In genomic region chr7:80697859-80698258, GRCm38 (mm10) we compare ENCODE assay signal across 20 mouse cellular contexts. TPM values are rescaled to one million over a fixed set of nuclear protein-coding genes. Genes with fewer than 3 reads are reported as not detected.
DNase-seq lines count a peak whose midpoint lies in the region; ATAC-seq and TF ChIP-seq lines count a peak whose summit lies in the region.
"Had no signal": no experiment of that assay in that cellular context is flagged by ENCODE, and none has a peak within 500 bp of the region (broad histone marks: within the 10 kb centered on the region; RNA-seq: fewer than 3 reads in every experiment).

No protein-coding gene starts in this region.

- no peak overlapping the region for H3K27ac ChIP-seq in heart, embryonic 10.5 days
- H3K27ac ChIP-seq in heart, embryonic 11.5 days (ENCODE audit: low read depth, low read length): no peak overlapping the region
- H3K27ac ChIP-seq in thymus, adult 2 months (ENCODE audit: control insufficient read depth, insufficient read depth, low read length): peak overlapping the region; percentile 4; the same call in 1 of the 2 replicates
- peak overlapping the region; percentile 59 for H3K27ac ChIP-seq in bone marrow, adult 2 months (ENCODE audit: control insufficient read depth, insufficient read depth, low read depth, low read length, poor library complexity)
- H3K27ac ChIP-seq: embryonic facial prominence, embryonic 13.5 days; forebrain, embryonic 13.5 days; forebrain, embryonic 15.5 days had no signal

- no peak overlapping the region for H3K4me2 ChIP-seq in heart, embryonic 11.5 days
- H3K4me2 ChIP-seq: embryonic facial prominence, embryonic 13.5 days; forebrain, embryonic 13.5 days; forebrain, embryonic 15.5 days had no signal

- no peaks in the 10 kb centered on the region for H3K9me3 ChIP-seq in heart, embryonic 10.5 days
- H3K9me3 ChIP-seq in heart, embryonic 11.5 days (replicated peaks; ENCODE audit: control insufficient read depth, low read length): no peaks in the 10 kb centered on the region
- H3K9me3 ChIP-seq: embryonic facial prominence, embryonic 13.5 days; forebrain, embryonic 13.5 days; forebrain, embryonic 15.5 days had no signal

- H3K4me1 ChIP-seq in heart, embryonic 10.5 days: peaks cover 6% of the 10 kb centered on the region; the same call in 1 of the 2 replicates
- H3K4me1 ChIP-seq in heart, embryonic 11.5 days (ENCODE audit: control insufficient read depth, insufficient read depth, low read length): no peaks in the 10 kb centered on the region
- peaks cover 21% of the 10 kb centered on the region for H3K4me1 ChIP-seq in thymus, adult 2 months (replicated peaks; ENCODE audit: control insufficient read depth, insufficient read depth, low read length)
- peaks cover 7% of the 10 kb centered on the region for H3K4me1 ChIP-seq in bone marrow, adult 2 months (ENCODE audit: control insufficient read depth, insufficient read depth, low read length)
- H3K4me1 ChIP-seq: embryonic facial prominence, embryonic 13.5 days; forebrain, embryonic 13.5 days; forebrain, embryonic 15.5 days had no signal

- H3K9ac ChIP-seq in heart, embryonic 11.5 days (ENCODE audit: low read depth, low read length): no peak overlapping the region
- H3K9ac ChIP-seq: embryonic facial prominence, embryonic 13.5 days; forebrain, embryonic 13.5 days; forebrain, embryonic 15.5 days; forebrain, postnatal 0 days had no signal

- ATAC-seq in heart, embryonic 11.5 days (replicated peaks; ENCODE audit: insufficient number of reproducible peaks, low FRiP score, low TSS enrichment): no peak
- no peak for ATAC-seq in inflammation-experienced regulatory T-cells, adult 6 months
- ATAC-seq: forebrain, embryonic 13.5 days; forebrain, embryonic 15.5 days; forebrain, postnatal 0 days; Patski had no signal

- no peak for TF ChIP-seq POLR2A in thymus, adult 2 months (IDR thresholded peaks at IDR 0.05; ENCODE audit: control insufficient read depth, extremely low read depth, insufficient read depth, low read length, poor library complexity)
- TF ChIP-seq POLR2A in bone marrow, adult 2 months (IDR thresholded peaks at IDR 0.05; ENCODE audit: borderline replicate concordance, control insufficient read depth, low read depth, low read length): no peak

- H3K4me3 ChIP-seq in heart, embryonic 10.5 days: no peak overlapping the region
- no peak overlapping the region for H3K4me3 ChIP-seq in heart, embryonic 11.5 days (ENCODE audit: low read depth, low read length)
- H3K4me3 ChIP-seq in thymus, adult 2 months (ENCODE audit: control insufficient read depth, insufficient read depth, low read length): no peak overlapping the region
- H3K4me3 ChIP-seq in bone marrow, adult 2 months (replicated peaks; ENCODE audit: control insufficient read depth, low read depth, low read length): no peak overlapping the region
- H3K4me3 ChIP-seq: embryonic facial prominence, embryonic 13.5 days; forebrain, embryonic 13.5 days; forebrain, embryonic 15.5 days had no signal

- no peak for TF ChIP-seq CTCF in thymus, adult 2 months (IDR thresholded peaks at IDR 0.05; ENCODE audit: borderline replicate concordance, control insufficient read depth, extremely low read depth, insufficient read depth, low read length, poor library complexity)
- TF ChIP-seq CTCF in bone marrow, adult 2 months (IDR thresholded peaks at IDR 0.05; ENCODE audit: control insufficient read depth, insufficient read depth, low read length): no peak

- H3K27me3 ChIP-seq in heart, embryonic 10.5 days (ENCODE audit: insufficient read depth, poor library complexity, severe bottlenecking): no peaks in the 10 kb centered on the region
- no peaks in the 10 kb centered on the region for H3K27me3 ChIP-seq in heart, embryonic 11.5 days (ENCODE audit: control insufficient read depth, insufficient read depth, low read length)
- no peaks in the 10 kb centered on the region for H3K27me3 ChIP-seq in thymus, adult 2 months (ENCODE audit: control insufficient read depth, insufficient read depth, low read length)
- H3K27me3 ChIP-seq: embryonic facial prominence, embryonic 13.5 days; forebrain, embryonic 13.5 days; forebrain, embryonic 15.5 days; Patski had no signal

- 77% methylated on average over 5 of the region's 5 CpGs for WGBS in heart, embryonic 10.5 days
- 79% methylated on average over 5 of the region's 5 CpGs for WGBS in heart, embryonic 11.5 days (ENCODE audit: insufficient replicate concordance)
- 64% methylated on average over 5 of the region's 5 CpGs for WGBS in thymus, adult 2 months
- 67% methylated on average over 5 of the region's 5 CpGs for WGBS in bone marrow, adult 2 months

- no peaks in the 10 kb centered on the region for H3K36me3 ChIP-seq in heart, embryonic 10.5 days
- no peaks in the 10 kb centered on the region for H3K36me3 ChIP-seq in heart, embryonic 11.5 days (ENCODE audit: control insufficient read depth, insufficient read depth, low read length)
- no peaks in the 10 kb centered on the region for H3K36me3 ChIP-seq in thymus, adult 2 months (ENCODE audit: control insufficient read depth, insufficient read depth, low read length)
- H3K36me3 ChIP-seq: embryonic facial prominence, embryonic 13.5 days; forebrain, embryonic 15.5 days had no signal

- peak; percentile 63 for DNase-seq in heart, embryonic 10.5 days (ENCODE audit: low spot score)
- DNase-seq in thymus, adult 2 months: no peak
- DNase-seq in thymus, postnatal 4 days: no peak
- no peak for DNase-seq in cerebellum, postnatal 14 days
- DNase-seq: adrenal gland, adult 8-10 months; adrenal gland, postnatal 14 days; adrenal gland, postnatal 36 days; cerebellum, adult 11 months; cerebellum, adult 18-20 months; cerebellum, adult 8-10 months; cerebellum, adult 9-11 months; cerebellum, postnatal 25 days; forebrain, postnatal 0 days had no signal

RNA-seq across cellular contexts. Expression of gene Crtc3, which starts 9.2 kb away (rescaled TPM):
- polyA plus RNA-seq in heart, embryonic 10.5 days (2016; fragmentation: Nextera tagmentation; extraction: Ambion mirVana): 14.6 and 18.6 TPM in 2 replicates
- polyA plus RNA-seq in heart, embryonic 11.5 days (2014; fragmentation: Nextera tagmentation; extraction: Ambion mirVana): 13.4 and 14.2 TPM in 2 replicates
- polyA plus RNA-seq in thymus, adult 2 months (2012; rRNA removed): 40.3 and 43.6 TPM in 2 replicates
- 5.7 and 8.2 TPM in 2 replicates for polyA plus RNA-seq in bone marrow, adult 2 months (2011; ENCODE audit: insufficient read depth, insufficient read length, low replicate concordance, missing spikeins)
- 10 to 100 TPM in 2 of 3 experiments, 1 to 10 TPM in 1; 8.7 to 24.0 (median 21.0) TPM for polyA plus RNA-seq in inflammation-experienced regulatory T-cells, adult 6 months (2017; shearing (Covaris generic))

Comparison
In these comparisons a context has a peak if more than half of its experiments do, and no peak if none do; other contexts are left out.
1. H3K27ac ChIP-seq: peak in thymus, adult 2 months (single experiment) and bone marrow, adult 2 months (single experiment); none in heart, embryonic 10.5 days (single experiment) and heart, embryonic 11.5 days (single experiment).